Mouse (Mus musculus) gastrocnemius, postnatal 25 days (tissue): ENCODE measurements around the gene Ltbr. TPM values are rescaled to one million over a fixed set of nuclear protein-coding genes. Genes with fewer than 3 reads are reported as not detected.
"Not testable (repeated sequence)": the region's sequence is repeated elsewhere in the genome, so short reads cannot be mapped to it uniquely, and the experiment has no call there.

ENCODE experiments used
- DNase-seq: peaks from one replicate; pipeline ENCODE4 v3.0.0; 2022
- total RNA-seq, 2 experiments: library from RNA; stranded (reverse); gene quantifications; 1 replicate in 1 of 2; 2 replicates in 1 of 2; pipeline ENCODE4 v1.2.3; 2021

Gene Ltbr
- total RNA-seq, 2 experiments from 2014 or later, result 21.2 to 21.7 TPM

GRCm38 (mm10) chr6:125272228-125272785 is 41.4 kb downstream of the Ltbr start:
- no peak for DNase-seq

- peak; percentile 89 for DNase-seq
Observed at GRCm38 (mm10) chr6:125271455-125272227, 42.0 kb downstream of the Ltbr start.

- no peak for DNase-seq
Observed at GRCm38 (mm10) chr6:125268799-125269198, 44.9 kb downstream of the Ltbr start.

- no peak for DNase-seq
Observed at GRCm38 (mm10) chr6:125267469-125267868, 46.2 kb downstream of the Ltbr start.

GRCm38 (mm10) chr6:125266600-125266999 is 47.1 kb downstream of the Ltbr start:
- DNase-seq, result not testable (repeated sequence)

- no peak for DNase-seq
Observed at GRCm38 (mm10) chr6:125266091-125266490, 47.6 kb downstream of the Ltbr start.

GRCm38 (mm10) chr6:125265239-125265638 is 48.4 kb downstream of the Ltbr start:
- no peak for DNase-seq

- DNase-seq, result no peak
Observed at GRCm38 (mm10) chr6:125264219-125264618, 49.5 kb downstream of the Ltbr start.

- no peak for DNase-seq
Observed at GRCm38 (mm10) chr6:125260006-125260555, 53.6 kb downstream of the Ltbr start.

Other genes with a start within 250 kb of the Ltbr start
- gene Lpar5, start 246.0 kb downstream of the Ltbr start, total RNA-seq, result not detected
- 10 to 100 TPM; 67.8 to 72.6 TPM for gene Chd4, start 217.9 kb downstream of the Ltbr start, total RNA-seq
- 10 to 100 TPM; 14.6 to 18.6 TPM for gene Nop2, start 182.0 kb downstream of the Ltbr start, total RNA-seq
- 10 to 100 TPM; 12.4 to 15.3 TPM for gene Iffo1, start 168.6 kb downstream of the Ltbr start, total RNA-seq
- gene Gapdh, start 147.4 kb downstream of the Ltbr start, total RNA-seq, result over 10,000 TPM; 11,297 to 11,631 TPM
- 10 to 100 TPM; 12.1 to 12.7 TPM for gene Ncapd2, start 122.2 kb downstream of the Ltbr start, total RNA-seq
- 100 to 1,000 TPM; 214 to 227 TPM for gene Mrpl51, start 122.1 kb downstream of the Ltbr start, total RNA-seq
- 10 to 100 TPM; 17.5 to 19.2 TPM for gene Vamp1, start 98.3 kb downstream of the Ltbr start, total RNA-seq
- gene Tapbpl, start 82.0 kb downstream of the Ltbr start, total RNA-seq, result 1 to 10 TPM; 1.4 to 2.6 TPM
- under 1 TPM; 0.43 to 0.51 TPM for gene Cd27, start 76.9 kb downstream of the Ltbr start, total RNA-seq
- not detected for gene Tuba3a, start 27.8 kb downstream of the Ltbr start, total RNA-seq
- gene Scnn1a, start 6.8 kb upstream of the Ltbr start, total RNA-seq, result under 1 TPM; 0.10 to 0.19 TPM
- gene Tnfrsf1a, start 35.5 kb upstream of the Ltbr start, total RNA-seq, result 10 to 100 TPM; 26.7 to 33.7 TPM
- not detected for gene Plekhg6, start 66.9 kb upstream of the Ltbr start, total RNA-seq
- gene Cd9, start 180.9 kb upstream of the Ltbr start, total RNA-seq, result 10 to 100 TPM; 28.4 to 33.7 TPM
- 10 to 100 TPM; 17.3 to 42.4 TPM for gene Vwf, start 232.9 kb upstream of the Ltbr start, total RNA-seq